Mouse (Mus musculus) neural tube, embryonic 14.5 days (tissue): ENCODE measurements around the gene Car4. TPM values are rescaled to one million over a fixed set of nuclear protein-coding genes. Genes with fewer than 3 reads are reported as not detected.

Experiments used
- ATAC-seq: fragments of 200-750 bp; cut with Nextera tagmentation; 2 replicates; pipeline ENCODE4 v1.8.0; 2017; ENCODE audit warnings: low read depth, mild to moderate bottlenecking, moderate TSS enrichment, moderate library complexity
- H3K27ac ChIP-seq: fragments of 300-500 bp; sonication (generic); 2 replicates; pipeline ENCODE4 v1.5.1; 2014; ENCODE audit warnings: low read depth, mild to moderate bottlenecking, control low read depth, low read length, moderate library complexity, mixed read lengths
- H3K27me3 ChIP-seq: fragments of 300-500 bp; sonication (generic); 2 replicates; pipeline ENCODE4 v1.6.1; 2014; ENCODE audit warnings: low read length; ENCODE audit not compliant: control insufficient read depth, insufficient read depth
- H3K36me3 ChIP-seq: fragments of 300-500 bp; sonication (generic); 2 replicates; pipeline ENCODE4 v1.6.1; 2014; ENCODE audit warnings: low read length, mixed read lengths; ENCODE audit not compliant: control insufficient read depth, insufficient read depth
- H3K4me1 ChIP-seq: fragments of 300-500 bp; sonication (generic); 2 replicates; pipeline ENCODE4 v1.6.1; 2014; ENCODE audit warnings: low read length; ENCODE audit not compliant: control insufficient read depth, insufficient read depth
- H3K4me2 ChIP-seq: fragments of 300-500 bp; sonication (generic); 2 replicates; pipeline ENCODE4 v1.6.1; 2014; ENCODE audit warnings: mild to moderate bottlenecking, low read depth, low read length, control low read depth
- H3K4me3 ChIP-seq: fragments of 300-500 bp; sonication (generic); 2 replicates; pipeline ENCODE4 v1.5.1; 2014; ENCODE audit warnings: low read depth, low read length, control low read depth, mixed read lengths
- H3K9ac ChIP-seq: fragments of 300-500 bp; sonication (generic); replicated peaks from 2 replicates; pipeline ENCODE4 v1.6.1; 2014; ENCODE audit warnings: low read depth, mild to moderate bottlenecking, control low read depth, low read length, mixed read lengths
- H3K9me3 ChIP-seq: fragments of 300-500 bp; sonication (generic); 2 replicates; pipeline ENCODE4 v1.6.1; 2016; ENCODE audit warnings: low read length; ENCODE audit not compliant: control insufficient read depth
- WGBS: fragments of 180-500 bp; shearing (Covaris S2); extraction: QIAGEN DNeasy Blood & Tissue Kit; methylation state at CpG from one replicate; pipeline ENCODE4 v1.1.7; 2014; 5-methylcytosine and 5-hydroxymethylcytosine counted together
- polyA plus RNA-seq: library from polyadenylated mRNA; unstranded; fragments of >200 nt; fragmentation: Nextera tagmentation; extraction: Ambion mirVana; gene quantifications from 2 replicates; pipeline ENCODE4 v1.2.1, GENCODE M21; 2014

Car4 gene
- 3.8 and 4.7 TPM in 2 replicates for polyA plus RNA-seq

GRCm38 (mm10) chr11:84957591-84958270 is at the start of gene Car4:
Gene Car4, plus strand, starts transcription at chr11:84957786.
- 2% methylated on average over 48 of the region's 49 CpGs for WGBS
- Histone ChIP-seq H3K4me1 (no peaks in the 10 kb centered on the region), H3K36me3 (no peaks in the 10 kb centered on the region), H3K9me3 (no peaks in the 10 kb centered on the region), H3K27ac (no peak within 1 kb of the TSS), H3K27me3 (peaks cover 23% of the 10 kb centered on the region), H3K4me2 (peak within 1 kb of the TSS; percentile 58), H3K9ac (0 out of 2 replicates have a peak within 1 kb of the TSS, but pooled peaks have one; percentile 18), H3K4me3 (peak within 1 kb of the TSS; percentile 26)
- ATAC-seq = no peak

- H3K4me2 ChIP-seq = no peak overlapping the region
- no peaks in the 10 kb centered on the region for H3K4me1 ChIP-seq
- ATAC-seq = no peak
- no peak overlapping the region for H3K4me3 ChIP-seq
- H3K9ac ChIP-seq = no peak overlapping the region
- no peak overlapping the region for H3K27ac ChIP-seq
- H3K36me3 ChIP-seq = peaks cover 59% of the 10 kb centered on the region
- no peaks in the 10 kb centered on the region for H3K27me3 ChIP-seq
- 97% methylated on average over 6 of the region's 6 CpGs for WGBS
- no peaks in the 10 kb centered on the region for H3K9me3 ChIP-seq
Observed at GRCm38 (mm10) chr11:84908480-84908879, 49.1 kb upstream of the Car4 start.

- Histone ChIP-seq H3K4me1 (peaks cover 4% of the 10 kb centered on the region; the same call in 1 of the 2 replicates), H3K36me3 (peaks cover 51% of the 10 kb centered on the region), H3K27me3 (no peaks in the 10 kb centered on the region), H3K4me2 (no peak overlapping the region), H3K9ac (no peak overlapping the region), H3K9me3 (no peaks in the 10 kb centered on the region), H3K4me3 (no peak overlapping the region), H3K27ac (no peak overlapping the region)
- 75% methylated on average over 4 of the region's 4 CpGs for WGBS
- no peak for ATAC-seq
Observed at GRCm38 (mm10) chr11:84910411-84910810, 47.2 kb upstream of the Car4 start.

GRCm38 (mm10) chr11:84914673-84915072 is 42.9 kb upstream of the Car4 start:
- Histone ChIP-seq H3K9me3 (no peaks in the 10 kb centered on the region), H3K36me3 (peaks cover 15% of the 10 kb centered on the region; the same call in 1 of the 2 replicates), H3K4me2 (no peak overlapping the region), H3K27ac (no peak overlapping the region), H3K4me1 (peaks cover 6% of the 10 kb centered on the region; the same call in 1 of the 2 replicates), H3K9ac (no peak overlapping the region), H3K27me3 (no peaks in the 10 kb centered on the region), H3K4me3 (no peak overlapping the region)
- ATAC-seq = no peak
- 78% methylated on average over 5 of the region's 5 CpGs for WGBS

- H3K27ac ChIP-seq = no peak within 1 kb of the TSS; the same call in 1 of the 2 replicates
- H3K27me3 ChIP-seq = no peaks in the 10 kb centered on the region
- H3K4me2 ChIP-seq = peak within 1 kb of the TSS; percentile 62
- peak; percentile 93 for ATAC-seq
- WGBS = 4% methylated on average over 34 of the region's 34 CpGs
- H3K4me3 ChIP-seq = peak within 1 kb of the TSS; percentile 86
- no peaks in the 10 kb centered on the region for H3K9me3 ChIP-seq
- H3K4me1 ChIP-seq = peaks cover 6% of the 10 kb centered on the region; the same call in 1 of the 2 replicates
- peaks cover 6% of the 10 kb centered on the region; the same call in 1 of the 2 replicates for H3K36me3 ChIP-seq
- peak within 1 kb of the TSS; percentile 76 for H3K9ac ChIP-seq
Observed at GRCm38 (mm10) chr11:84916053-84916702, 41.4 kb upstream of the Car4 start, which contains the start of gene Znhit3. Gene Znhit3, minus strand, starts transcription at chr11:84916366.

GRCm38 (mm10) chr11:84916703-84917300 is 40.8 kb upstream of the Car4 start:
- ATAC-seq = no peak
- Histone ChIP-seq H3K4me3 (peak overlapping the region; percentile 86), H3K27ac (no peak overlapping the region), H3K4me2 (peak overlapping the region; percentile 62), H3K36me3 (peaks cover 6% of the 10 kb centered on the region; the same call in 1 of the 2 replicates), H3K9ac (peak overlapping the region; percentile 76), H3K9me3 (no peaks in the 10 kb centered on the region), H3K4me1 (peaks cover 6% of the 10 kb centered on the region; the same call in 1 of the 2 replicates), H3K27me3 (no peaks in the 10 kb centered on the region)
- 60% methylated on average over 7 of the region's 7 CpGs for WGBS

GRCm38 (mm10) chr11:84918425-84918824 is 39.2 kb upstream of the Car4 start:
- no peak overlapping the region for H3K4me3 ChIP-seq
- 5% methylated on average over 16 of the region's 16 CpGs for WGBS
- peak overlapping the region; percentile 19; the same call in 1 of the 2 replicates for H3K4me2 ChIP-seq
- H3K27ac ChIP-seq = no peak overlapping the region
- H3K27me3 ChIP-seq = no peaks in the 10 kb centered on the region
- ATAC-seq = peak; percentile 88; the same call in 1 of the 2 replicates
- peaks cover 6% of the 10 kb centered on the region; the same call in 1 of the 2 replicates for H3K4me1 ChIP-seq
- 0 out of 2 replicates have a peak overlapping the region, but pooled peaks have one; percentile 2 for H3K9ac ChIP-seq
- H3K36me3 ChIP-seq = no peaks in the 10 kb centered on the region
- no peaks in the 10 kb centered on the region for H3K9me3 ChIP-seq

GRCm38 (mm10) chr11:84919276-84919675 is 38.3 kb upstream of the Car4 start:
- Histone ChIP-seq H3K4me1 (peaks cover 6% of the 10 kb centered on the region; the same call in 1 of the 2 replicates), H3K9ac (no peak overlapping the region), H3K27ac (no peak overlapping the region), H3K36me3 (no peaks in the 10 kb centered on the region), H3K27me3 (no peaks in the 10 kb centered on the region), H3K4me2 (no peak overlapping the region), H3K4me3 (no peak overlapping the region), H3K9me3 (no peaks in the 10 kb centered on the region)
- no peak for ATAC-seq
- 41% methylated on average over 3 of the region's 3 CpGs for WGBS
